Mouse (Mus musculus) erythroblast, embryonic 14.5 days (primary cell): ENCODE measurements around the gene Exoc4. TPM values are rescaled to one million over a fixed set of nuclear protein-coding genes. Genes with fewer than 3 reads are reported as not detected.

Experiments used
- H3K27me3 ChIP-seq: 2 replicates; pipeline ENCODE4 v1.6.1; 2012; ENCODE audit warnings: inconsistent platforms; ENCODE audit not compliant: control insufficient read depth
- H3K36me3 ChIP-seq: 2 replicates; pipeline ENCODE4 v1.6.1; 2012; ENCODE audit warnings: mild to moderate bottlenecking, inconsistent platforms; ENCODE audit not compliant: control insufficient read depth
- H3K4me1 ChIP-seq: 2 replicates; pipeline ENCODE4 v1.6.1; 2012; ENCODE audit warnings: inconsistent platforms; ENCODE audit not compliant: control insufficient read depth
- H3K4me3 ChIP-seq: replicated peaks from 2 replicates; pipeline ENCODE3; 2012; ENCODE audit warnings: moderate library complexity, mild to moderate bottlenecking, inconsistent platforms
- H3K9me3 ChIP-seq: 2 replicates; pipeline ENCODE4 v1.6.1; 2012; ENCODE audit warnings: low read length, inconsistent platforms, mixed read lengths; ENCODE audit not compliant: control insufficient read depth
- GATA1 ChIP-seq: IDR thresholded peaks from 2 replicates; pipeline ENCODE4 v1.6.1; 2012; ENCODE audit warnings: low read length, inconsistent platforms, mixed read lengths
- TAL1 ChIP-seq: IDR thresholded peaks from 3 replicates; pipeline ENCODE4 v1.6.1; 2012; ENCODE audit warnings: low read length, inconsistent platforms, mixed read lengths
- polyA plus RNA-seq: library from polyadenylated mRNA; stranded (reverse); fragments of >175 nt; gene quantifications from 2 replicates; pipeline ENCODE4 v1.2.3, GENCODE M21; 2012

Gene Exoc4
- polyA plus RNA-seq, 1 experiment: 0.65 TPM

- no peaks in the 10 kb centered on the region for H3K27me3 ChIP-seq
- no peaks in the 10 kb centered on the region for H3K9me3 ChIP-seq
- H3K4me3 ChIP-seq: no peak overlapping the region
- H3K4me1 ChIP-seq: no peaks in the 10 kb centered on the region
- H3K36me3 ChIP-seq: no peaks in the 10 kb centered on the region
- no peak for TF ChIP-seq GATA1
- TF ChIP-seq TAL1: no peak
Measured at GRCm38 (mm10) chr6:33900615-33901014, 651.7 kb downstream of the Exoc4 start.

DNA sequence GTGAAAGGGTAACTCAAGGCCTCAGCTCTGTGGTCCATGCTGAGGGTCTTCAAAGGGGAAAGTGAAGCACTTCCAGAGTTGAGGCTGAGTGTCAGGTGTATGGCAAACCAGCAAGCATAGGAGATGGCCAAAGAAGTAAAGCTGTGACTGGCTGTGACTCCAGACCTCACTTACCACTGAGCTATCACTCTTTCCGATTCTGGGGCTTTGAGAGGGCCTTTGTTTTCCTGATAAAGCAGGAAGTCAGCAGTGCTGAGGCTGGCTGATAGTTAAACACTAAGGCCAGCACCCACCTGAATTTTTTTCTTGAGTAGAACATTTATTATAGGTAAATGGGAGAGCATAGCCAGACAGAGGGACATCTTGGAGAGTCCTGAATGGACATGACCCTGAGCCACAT is 656.2 kb downstream of the Exoc4 start:
- no peaks in the 10 kb centered on the region for H3K9me3 ChIP-seq
- H3K27me3 ChIP-seq: no peaks in the 10 kb centered on the region
- H3K4me3 ChIP-seq: no peak overlapping the region
- H3K36me3 ChIP-seq: no peaks in the 10 kb centered on the region
- TF ChIP-seq TAL1 (no peak), GATA1 (no peak)
- H3K4me1 ChIP-seq: no peaks in the 10 kb centered on the region

- Histone ChIP-seq H3K4me1 (no peaks in the 10 kb centered on the region), H3K36me3 (no peaks in the 10 kb centered on the region), H3K4me3 (no peak overlapping the region), H3K9me3 (no peaks in the 10 kb centered on the region), H3K27me3 (no peaks in the 10 kb centered on the region)
- no peak for TF ChIP-seq GATA1
- TF ChIP-seq TAL1: no peak
Measured at GRCm38 (mm10) chr6:33910671-33911070, 661.8 kb downstream of the Exoc4 start.

DNA sequence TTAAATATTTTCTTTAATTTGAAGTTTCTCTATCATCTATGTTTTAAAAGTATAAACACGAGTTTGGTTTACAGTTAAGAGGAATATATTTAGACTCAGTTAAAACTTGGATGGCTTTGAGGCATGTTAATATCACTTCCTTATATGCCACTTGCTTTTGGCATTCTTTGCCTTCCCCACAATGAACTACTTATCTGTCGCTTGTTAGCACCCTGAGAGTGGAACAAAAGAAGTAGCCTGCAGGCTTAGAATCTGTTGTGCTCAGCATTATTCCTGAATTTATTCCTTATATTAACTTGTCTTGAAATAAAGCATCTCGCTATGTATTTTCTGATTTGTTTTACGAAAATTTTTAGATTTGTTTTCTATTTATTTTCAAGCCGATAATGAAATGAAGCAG is 664.2 kb downstream of the Exoc4 start:
- Histone ChIP-seq H3K9me3 (no peaks in the 10 kb centered on the region), H3K36me3 (no peaks in the 10 kb centered on the region), H3K4me1 (no peaks in the 10 kb centered on the region), H3K27me3 (no peaks in the 10 kb centered on the region), H3K4me3 (no peak overlapping the region)
- TF ChIP-seq TAL1 (no peak), GATA1 (no peak)

GRCm38 (mm10) chr6:33913486-33913885 is 664.6 kb downstream of the Exoc4 start:
- Histone ChIP-seq H3K9me3 (no peaks in the 10 kb centered on the region), H3K4me3 (no peak overlapping the region), H3K27me3 (no peaks in the 10 kb centered on the region), H3K36me3 (no peaks in the 10 kb centered on the region), H3K4me1 (no peaks in the 10 kb centered on the region)
- no peak for TF ChIP-seq GATA1
- TF ChIP-seq TAL1: no peak

DNA sequence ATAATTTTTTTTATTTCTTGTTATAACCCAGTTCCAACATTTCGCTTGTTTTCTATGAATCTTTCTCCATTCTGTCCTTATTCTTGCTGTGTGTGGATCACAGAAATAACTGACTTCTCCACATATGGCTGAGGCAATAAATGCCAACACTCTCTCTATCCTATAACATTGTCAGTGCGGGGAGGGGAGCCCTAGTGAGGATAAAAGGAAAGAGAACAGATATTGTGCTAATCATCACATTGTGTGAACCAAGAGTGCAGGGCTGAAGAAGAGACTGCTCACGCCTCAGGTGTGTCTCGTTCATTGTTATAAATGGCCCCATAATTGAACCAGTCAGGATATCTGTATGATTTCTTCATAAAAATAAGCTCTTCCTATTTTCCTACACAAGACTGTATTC is 665.1 kb downstream of the Exoc4 start:
- H3K27me3 ChIP-seq: no peaks in the 10 kb centered on the region
- no peak overlapping the region for H3K4me3 ChIP-seq
- no peaks in the 10 kb centered on the region for H3K4me1 ChIP-seq
- no peaks in the 10 kb centered on the region for H3K9me3 ChIP-seq
- no peaks in the 10 kb centered on the region for H3K36me3 ChIP-seq
- TF ChIP-seq GATA1: no peak
- no peak for TF ChIP-seq TAL1

- Histone ChIP-seq H3K4me3 (no peak overlapping the region), H3K36me3 (no peaks in the 10 kb centered on the region), H3K4me1 (no peaks in the 10 kb centered on the region), H3K27me3 (no peaks in the 10 kb centered on the region), H3K9me3 (no peaks in the 10 kb centered on the region)
- no peak for TF ChIP-seq GATA1
Measured at GRCm38 (mm10) chr6:33923571-33923970, 674.7 kb downstream of the Exoc4 start.

DNA sequence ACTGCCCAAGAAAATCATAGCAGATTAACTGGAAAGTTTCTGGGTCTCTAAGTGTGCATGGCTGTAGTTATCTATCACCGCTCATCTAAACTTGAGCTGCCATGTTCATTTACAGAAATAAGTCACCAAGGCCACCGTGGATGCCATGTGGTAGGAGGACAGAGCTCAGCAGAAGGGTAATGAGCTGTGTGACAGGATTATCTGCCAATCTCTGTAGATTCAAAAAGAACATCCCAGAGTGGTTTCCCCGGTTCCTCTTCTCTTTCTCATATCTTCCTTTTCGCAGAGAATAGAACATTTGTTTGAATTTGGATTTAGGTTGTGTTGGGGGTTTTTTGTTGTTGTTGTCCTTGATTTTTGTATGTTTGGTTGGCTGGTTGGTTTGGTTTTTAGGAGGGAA is 676.0 kb downstream of the Exoc4 start:
- Histone ChIP-seq H3K4me3 (no peak overlapping the region), H3K9me3 (no peaks in the 10 kb centered on the region), H3K4me1 (no peaks in the 10 kb centered on the region), H3K36me3 (no peaks in the 10 kb centered on the region), H3K27me3 (no peaks in the 10 kb centered on the region)
- TF ChIP-seq TAL1: no peak

DNA sequence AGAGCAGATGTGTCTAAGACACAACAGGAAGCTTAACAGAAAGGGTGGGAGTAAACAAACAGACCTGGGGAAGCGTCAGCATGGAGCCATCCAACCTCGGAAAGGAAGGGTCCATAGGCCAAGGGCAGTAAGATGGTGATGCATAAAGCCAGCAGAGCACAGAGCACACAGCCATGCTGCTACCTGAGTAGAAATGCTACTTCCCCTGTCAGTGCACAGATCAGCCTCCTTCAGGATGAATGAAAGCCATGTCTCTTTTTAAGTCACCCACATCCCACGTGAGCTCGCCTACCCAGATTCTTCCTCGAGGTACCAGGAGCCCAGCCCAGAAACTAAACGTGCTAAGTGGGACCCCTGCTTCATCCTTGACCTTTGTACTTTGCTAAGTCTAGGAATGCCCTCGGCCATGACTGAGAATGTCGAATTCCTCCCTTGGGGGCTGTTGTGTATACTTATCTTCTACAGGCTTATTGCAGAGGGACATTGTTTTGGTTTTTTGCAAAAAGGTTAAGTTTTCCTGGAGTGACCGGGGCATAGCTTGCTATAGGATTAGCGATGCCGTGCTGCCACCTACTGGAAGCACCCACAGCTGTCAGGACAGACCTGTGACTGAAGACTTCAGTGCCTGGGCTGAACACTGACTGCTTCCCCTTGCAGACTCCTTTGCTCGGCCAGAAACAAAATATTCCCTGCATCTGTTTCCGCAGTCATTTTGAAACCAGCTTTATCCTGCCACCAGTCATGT is 680.6 kb downstream of the Exoc4 start:
- TF ChIP-seq GATA1: no peak
- TF ChIP-seq TAL1: no peak
- no peaks in the 10 kb centered on the region for H3K36me3 ChIP-seq
- no peaks in the 10 kb centered on the region for H3K27me3 ChIP-seq
- H3K4me3 ChIP-seq: no peak overlapping the region
- no peaks in the 10 kb centered on the region for H3K4me1 ChIP-seq
- no peaks in the 10 kb centered on the region for H3K9me3 ChIP-seq

DNA sequence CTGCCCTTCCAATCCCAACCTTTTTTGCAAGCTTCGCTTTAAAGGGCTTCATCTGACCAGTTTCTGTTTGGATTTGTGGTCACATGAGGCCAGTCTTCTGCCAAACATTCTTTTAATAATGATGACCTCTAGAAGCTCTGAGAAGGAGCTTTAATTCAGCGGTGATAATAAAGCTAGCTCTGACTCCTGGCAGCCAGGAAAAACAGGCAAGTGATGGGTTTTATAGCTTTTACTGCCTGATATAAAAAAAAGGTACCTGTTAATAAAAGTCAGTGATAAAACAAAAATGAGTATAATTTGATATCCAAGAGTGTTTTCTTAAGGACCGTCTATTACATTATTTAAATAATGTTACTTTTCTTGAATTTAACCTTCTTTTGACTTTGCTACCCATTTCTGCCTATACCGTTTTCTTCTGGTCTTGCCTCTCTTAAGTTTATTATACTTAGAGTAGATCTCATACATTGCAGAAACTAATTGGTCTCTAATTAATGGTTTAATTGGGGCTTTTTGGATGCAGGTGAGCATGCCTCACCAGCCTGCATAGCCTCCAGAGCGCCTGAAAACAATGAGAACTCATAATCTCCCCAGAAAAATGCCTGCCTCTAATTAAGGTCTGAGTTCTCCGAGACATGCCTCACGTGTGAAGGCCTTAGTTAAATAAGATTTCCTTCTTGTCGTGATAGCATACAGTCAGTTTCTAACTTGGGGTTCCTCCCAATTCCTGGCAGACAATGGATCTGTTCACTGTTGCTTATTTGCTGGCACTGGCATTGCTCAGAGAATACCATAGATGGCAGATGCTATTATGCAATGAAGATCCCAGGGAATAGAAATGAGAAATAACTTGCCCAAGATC is 681.4 kb downstream of the Exoc4 start:
- Histone ChIP-seq H3K9me3 (no peaks in the 10 kb centered on the region), H3K4me1 (no peaks in the 10 kb centered on the region), H3K4me3 (no peak overlapping the region), H3K27me3 (no peaks in the 10 kb centered on the region), H3K36me3 (no peaks in the 10 kb centered on the region)
- TF ChIP-seq GATA1 (no peak), TAL1 (no peak)
